Mouse (Mus musculus): Measurements from ENCODE around the gene Lrig1.

DNA sequence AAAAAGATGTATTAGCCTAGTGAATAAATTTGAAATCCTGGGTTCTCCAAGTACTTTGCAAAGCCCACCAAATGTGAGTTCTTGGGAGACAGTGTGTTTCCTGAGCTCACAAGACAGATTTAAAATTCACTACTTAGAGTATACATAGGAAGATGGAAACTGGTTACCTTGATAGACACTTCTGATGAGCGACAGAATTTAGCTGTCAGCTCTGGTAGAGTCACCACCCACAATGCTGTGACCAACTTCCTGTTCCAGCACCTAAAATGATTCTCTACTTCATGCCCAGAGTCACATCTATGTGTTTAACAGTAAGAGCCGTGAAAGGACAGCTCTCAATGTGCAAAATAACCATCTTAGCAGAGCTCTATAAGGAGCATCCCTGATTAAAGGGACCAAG lies 27.5 kb downstream of the Lrig1 start:
- no peak for TF ChIP-seq GATA1 (IDR thresholded peaks at IDR 0.05; ENCODE audit: borderline replicate concordance, low read length)
- TF ChIP-seq FLI1 (IDR thresholded peaks at IDR 0.05; ENCODE audit: low read length): no peak

Data from megakaryocyte, embryonic 14.5 days (primary cell).